In genomic region chr7:19952320-19952986, GRCm38 (mm10) we compare ENCODE assay signal across 15 mouse cellular contexts. TPM values are rescaled to one million over a fixed set of nuclear protein-coding genes. Genes with fewer than 3 reads are reported as not detected.
DNase-seq lines count a peak whose midpoint lies in the region; ATAC-seq and TF ChIP-seq lines count a peak whose summit lies in the region.
"Had no signal": no experiment of that assay in that cellular context is flagged by ENCODE, and none has a peak within 500 bp of the region (broad histone marks: within the 10 kb centered on the region; RNA-seq: fewer than 3 reads in every experiment).

No protein-coding gene starts in this region.

- H3K4me1 ChIP-seq in kidney, embryonic 14.5 days (ENCODE audit: control insufficient read depth, insufficient read depth, low read length): 0 out of 2 replicates have a peak, but pooled peaks cover 5% of the 10 kb centered on the region

- H3K79me2 ChIP-seq in C2C12 (ENCODE audit: control insufficient read depth, insufficient read depth): no peaks in the 10 kb centered on the region

- no peaks in the 10 kb centered on the region for H3K36me3 ChIP-seq in kidney, embryonic 14.5 days (ENCODE audit: control insufficient read depth, insufficient read depth, low read length)
- H3K36me3 ChIP-seq in C2C12 (ENCODE audit: control insufficient read depth, insufficient read depth): no peaks in the 10 kb centered on the region

- H3ac ChIP-seq in C2C12 (ENCODE audit: control insufficient read depth, insufficient read length, low read depth): no peak overlapping the region

- no peaks in the 10 kb centered on the region for H3K27me3 ChIP-seq in kidney, embryonic 14.5 days (ENCODE audit: control insufficient read depth, insufficient read depth, low read length)
- no peaks in the 10 kb centered on the region for H3K27me3 ChIP-seq in C2C12 (ENCODE audit: control insufficient read depth, insufficient read depth, insufficient read length)
- H3K27me3 ChIP-seq: CH12.LX had no signal

- DNase-seq in kidney, adult 18-20 months: peak; percentile 29
- peak; percentile 75 to 76 for DNase-seq in adrenal gland, postnatal 36 days
- DNase-seq in kidney, postnatal 36 days: peak; percentile 47 to 72
- DNase-seq in right cerebral cortex, postnatal 36 days (ENCODE audit: low spot score in 2 of 2): no peak
- DNase-seq in cerebellum, adult 18-20 months: no peak
- no peak for DNase-seq in frontal cortex, postnatal 10 days (ENCODE audit: low spot score in 2 of 2)
- DNase-seq: cerebellum, adult 8-10 months; gastrocnemius, postnatal 10 days; heart, postnatal 10 days had no signal

- no peak overlapping the region for H3K4me3 ChIP-seq in kidney, embryonic 14.5 days (ENCODE audit: low read length)
- H3K4me3 ChIP-seq in C2C12 (ENCODE audit: insufficient read depth, poor library complexity, severe bottlenecking): no peak overlapping the region
- H3K4me3 ChIP-seq: erythroblast, embryonic 14.5 days had no signal

- ATAC-seq in kidney, embryonic 14.5 days (ENCODE audit: low FRiP score, low TSS enrichment): no peak

- no peaks in the 10 kb centered on the region for H3K79me3 ChIP-seq in C2C12 (ENCODE audit: low read depth)

- no peak overlapping the region for H3K9ac ChIP-seq in kidney, embryonic 14.5 days (ENCODE audit: low read depth, low read length)

- H3K4me2 ChIP-seq in kidney, embryonic 14.5 days (replicated peaks; ENCODE audit: low read depth, low read length): no peak overlapping the region

- H3K27ac ChIP-seq in kidney, embryonic 14.5 days (ENCODE audit: low read depth, low read length): no peak overlapping the region

- no peaks in the 10 kb centered on the region for H3K9me3 ChIP-seq in kidney, embryonic 14.5 days (ENCODE audit: control insufficient read depth, low read length)

- TF ChIP-seq CTCF in C2C12 (IDR thresholded peaks at IDR 0.05; ENCODE audit: control insufficient read depth, insufficient read depth, insufficient read length): no peak

- 73% methylated on average over 10 of the region's 10 CpGs for WGBS in kidney, embryonic 14.5 days

TF ChIP-seq in C2C12, 6 proteins besides CTCF, POLR2A, EP300 and RAD21:
- TF ChIP-seq USF1 (IDR thresholded peaks at IDR 0.05; ENCODE audit: low read depth): no peak
- peak; percentile 61 for TF ChIP-seq CEBPB (IDR thresholded peaks at IDR 0.05; ENCODE audit: low read depth)
- TF ChIP-seq MYOG (IDR thresholded peaks at IDR 0.05; ENCODE audit: control insufficient read depth, extremely low read depth, insufficient read length): no peak
- TF ChIP-seq FOSL1 (IDR thresholded peaks at IDR 0.05; ENCODE audit: insufficient read depth, low read length, poor library complexity, severe bottlenecking): no peak
- TF ChIP-seq MAX (IDR thresholded peaks at IDR 0.05): no peak
- TF ChIP-seq MYOD1 (IDR thresholded peaks at IDR 0.05; ENCODE audit: control insufficient read depth, insufficient read length, low read depth): no peak

RNA-seq across cellular contexts. Expression of gene Igsf23, which starts 1.9 kb away (rescaled TPM):
- polyA plus RNA-seq in kidney, embryonic 14.5 days (2014; fragmentation: Nextera tagmentation; extraction: Ambion mirVana): not detected in 2 replicates
- polyA plus RNA-seq in C2C12 (2012; fragmentation: generic; extraction: Trizol): 0.06 TPM
- total RNA-seq in adrenal gland, postnatal 36 days (2021): not detected
- total RNA-seq: gastrocnemius, postnatal 10 days; layer of hippocampus, postnatal 10 days had no signal
- polyA plus RNA-seq: erythroblast, embryonic 14.5 days had no signal

RNA-seq across cellular contexts. Expression of gene Ceacam20, which starts 12.8 kb away (rescaled TPM):
- polyA plus RNA-seq in kidney, embryonic 14.5 days (2014; fragmentation: Nextera tagmentation; extraction: Ambion mirVana): not detected in 2 replicates
- not detected for polyA plus RNA-seq in C2C12 (2012; fragmentation: generic; extraction: Trizol)
- total RNA-seq in adrenal gland, postnatal 36 days (2021): not detected
- total RNA-seq: gastrocnemius, postnatal 10 days; heart, postnatal 10 days; layer of hippocampus, postnatal 10 days had no signal
- polyA plus RNA-seq: erythroblast, embryonic 14.5 days; limb, embryonic 14.5 days had no signal

RNA-seq across cellular contexts. Expression of gene Pvr, which starts 31.5 kb away (rescaled TPM):
- polyA plus RNA-seq in kidney, embryonic 14.5 days (2014; fragmentation: Nextera tagmentation; extraction: Ambion mirVana): 9.6 and 10.8 TPM in 2 replicates
- 16.5 TPM for polyA plus RNA-seq in C2C12 (2012; fragmentation: generic; extraction: Trizol)
- total RNA-seq in adrenal gland, postnatal 36 days (2021): 10 to 100 TPM; 28.8 to 33.7 TPM

RNA-seq across cellular contexts. Expression of gene Nlrp9b, which starts 38.8 kb away (rescaled TPM):
- polyA plus RNA-seq in kidney, embryonic 14.5 days (2014; fragmentation: Nextera tagmentation; extraction: Ambion mirVana): not detected in 2 replicates
- polyA plus RNA-seq in C2C12 (2012; fragmentation: generic; extraction: Trizol): not detected
- not detected for total RNA-seq in adrenal gland, postnatal 36 days (2021)
- total RNA-seq: gastrocnemius, postnatal 10 days; heart, postnatal 10 days; layer of hippocampus, postnatal 10 days had no signal
- polyA plus RNA-seq: erythroblast, embryonic 14.5 days; limb, embryonic 14.5 days had no signal

Comparison
In these comparisons a context has a peak if more than half of its experiments do, and no peak if none do; other contexts are left out.
1. DNase-seq: peak in kidney, adult 18-20 months (single experiment), adrenal gland, postnatal 36 days (2 of 2) and kidney, postnatal 36 days (2 of 2); none in right cerebral cortex, postnatal 36 days (0 of 2), cerebellum, adult 18-20 months (0 of 2) and frontal cortex, postnatal 10 days (0 of 2).